Mouse (Mus musculus): ENCODE data around the gene 5730455P16Rik. TPM values are rescaled to one million over a fixed set of nuclear protein-coding genes. Genes with fewer than 3 reads are reported as not detected.
"Not testable (repeated sequence)": the region's sequence is repeated elsewhere in the genome, so short reads cannot be mapped to it uniquely, and the experiment has no call there.

5730455P16Rik gene
- polyA plus RNA-seq, 1 experiment from 2014 or later: 26.9 TPM

DNA sequence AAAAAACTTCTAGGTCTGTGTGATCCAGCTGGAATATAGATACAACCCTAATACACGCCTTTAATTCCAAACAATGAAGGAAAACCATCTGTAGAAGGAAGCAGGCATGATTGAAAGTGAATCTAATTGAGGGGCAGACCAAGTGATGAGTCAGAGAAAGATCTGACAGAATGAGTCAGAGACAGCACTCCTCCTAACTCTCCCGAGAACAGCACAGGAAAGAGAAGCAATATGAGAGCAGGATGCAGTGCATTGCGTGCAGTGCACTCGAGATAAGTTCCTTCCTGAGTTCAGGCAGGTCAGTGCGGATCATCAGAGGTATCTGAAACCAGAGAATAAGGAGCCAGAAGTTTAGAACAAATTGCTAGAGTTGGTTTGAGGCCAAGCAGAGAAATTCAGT lies 39.3 kb upstream of the 5730455P16Rik start:
- ATAC-seq (replicated peaks; ENCODE audit: low FRiP score): no peak
- Histone ChIP-seq H3K27ac (ENCODE audit: low read depth, low read length) (no peak overlapping the region), H3K36me3 (ENCODE audit: control insufficient read depth, insufficient read depth, low read length) (no peaks in the 10 kb centered on the region; the same call in 1 of the 2 replicates), H3K27me3 (ENCODE audit: control insufficient read depth, insufficient read depth, low read length) (no peaks in the 10 kb centered on the region), H3K4me1 (replicated peaks; ENCODE audit: control insufficient read depth, insufficient read depth, low read length) (no peaks in the 10 kb centered on the region), H3K9me3 (ENCODE audit: control insufficient read depth, low read length) (peaks cover 4% of the 10 kb centered on the region; the same call in 1 of the 2 replicates), H3K9ac (ENCODE audit: low read length) (no peak overlapping the region), H3K4me2 (ENCODE audit: low read depth, low read length, severe bottlenecking) (no peak overlapping the region), H3K4me3 (ENCODE audit: low read depth, low read length) (no peak overlapping the region)
- 95% methylated on average over 5 of the region's 5 CpGs for WGBS
- DNase-seq (ENCODE audit: low spot score): no peak

DNA sequence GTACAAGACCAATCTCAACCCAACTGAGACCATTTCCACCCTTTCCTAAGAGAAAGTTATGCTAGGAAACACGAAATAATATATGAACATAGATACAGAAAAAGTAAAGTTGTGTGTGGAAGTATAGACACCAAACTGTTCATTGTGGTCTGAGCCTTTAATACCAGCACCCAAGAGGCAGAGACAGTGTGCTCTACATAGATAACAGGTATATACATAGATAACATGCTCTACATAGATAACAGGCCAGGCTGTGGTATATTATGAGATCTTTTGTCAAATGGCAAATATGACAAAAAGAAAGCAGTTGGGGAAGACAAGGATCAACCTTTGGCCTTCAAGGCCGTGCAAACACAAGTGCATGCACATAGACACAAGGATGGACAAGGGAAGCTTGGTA lies 32.5 kb upstream of the 5730455P16Rik start:
- no peak overlapping the region for H3K9ac ChIP-seq (ENCODE audit: low read length)
- no peak for DNase-seq (ENCODE audit: low spot score)
- no peak for ATAC-seq (replicated peaks; ENCODE audit: low FRiP score)
- H3K9me3 ChIP-seq (ENCODE audit: control insufficient read depth, low read length): no peaks in the 10 kb centered on the region
- H3K4me3 ChIP-seq (ENCODE audit: low read depth, low read length): no peak overlapping the region
- peaks cover 4% of the 10 kb centered on the region; the same call in 1 of the 2 replicates for H3K36me3 ChIP-seq (ENCODE audit: control insufficient read depth, insufficient read depth, low read length)
- H3K4me1 ChIP-seq (replicated peaks; ENCODE audit: control insufficient read depth, insufficient read depth, low read length): no peaks in the 10 kb centered on the region
- no peak overlapping the region for H3K4me2 ChIP-seq (ENCODE audit: low read depth, low read length, severe bottlenecking)
- no peaks in the 10 kb centered on the region for H3K27me3 ChIP-seq (ENCODE audit: control insufficient read depth, insufficient read depth, low read length)
- 89% methylated on average over 2 of the region's 2 CpGs for WGBS
- H3K27ac ChIP-seq (ENCODE audit: low read depth, low read length): no peak overlapping the region

DNA sequence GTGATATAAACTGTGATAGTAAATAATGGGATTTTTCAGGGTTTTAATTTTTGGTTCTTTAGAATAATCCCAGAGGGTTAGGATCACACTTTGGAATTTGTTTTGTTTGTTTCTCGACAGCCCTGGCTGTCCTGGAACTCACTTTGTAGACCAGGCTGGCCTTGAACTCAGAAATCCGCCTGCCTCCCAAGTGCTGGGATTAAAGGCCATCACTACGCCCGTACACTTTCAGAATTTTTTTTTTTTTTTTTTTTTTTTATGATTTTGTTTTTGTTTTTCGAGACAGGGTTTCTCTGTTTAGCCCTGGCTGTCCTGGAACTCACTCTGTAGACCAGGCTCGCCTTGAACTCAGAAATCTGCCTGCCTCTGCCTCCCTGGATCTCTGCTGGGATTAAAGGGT lies 30.0 kb upstream of the 5730455P16Rik start:
- not testable (repeated sequence) for H3K27ac ChIP-seq (ENCODE audit: low read depth, low read length)

DNA sequence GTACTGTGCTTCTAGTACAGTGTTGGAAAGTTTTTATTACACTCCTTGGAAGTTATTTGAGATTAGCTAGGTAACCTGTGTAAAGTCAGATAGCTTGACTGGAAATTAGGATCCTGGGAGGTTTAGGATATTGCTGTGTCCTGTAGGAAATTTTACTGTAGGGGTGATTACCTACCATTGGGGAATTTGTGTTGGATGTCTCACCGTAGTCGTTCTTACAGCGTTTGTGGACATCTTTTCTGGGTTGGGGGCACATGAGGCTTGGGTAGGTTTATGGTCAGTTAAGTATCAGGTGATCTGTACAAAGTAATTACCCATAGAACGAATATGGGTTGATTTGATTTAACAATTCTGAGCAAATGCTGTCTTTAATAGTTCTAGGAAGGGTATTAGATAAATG lies 18.8 kb upstream of the 5730455P16Rik start:
- H3K9ac ChIP-seq (ENCODE audit: low read length): no peak overlapping the region
- DNase-seq (ENCODE audit: low spot score) (no peak), ATAC-seq (replicated peaks; ENCODE audit: low FRiP score) (no peak)
- H3K27me3 ChIP-seq (ENCODE audit: control insufficient read depth, insufficient read depth, low read length): no peaks in the 10 kb centered on the region
- peaks cover 13% of the 10 kb centered on the region; the same call in 1 of the 2 replicates for H3K36me3 ChIP-seq (ENCODE audit: control insufficient read depth, insufficient read depth, low read length)
- H3K4me3 ChIP-seq (ENCODE audit: low read depth, low read length): no peak overlapping the region
- no peaks in the 10 kb centered on the region for H3K9me3 ChIP-seq (ENCODE audit: control insufficient read depth, low read length)
- H3K4me2 ChIP-seq (ENCODE audit: low read depth, low read length, severe bottlenecking): no peak overlapping the region
- H3K4me1 ChIP-seq (replicated peaks; ENCODE audit: control insufficient read depth, insufficient read depth, low read length): no peaks in the 10 kb centered on the region
- 90% methylated on average over 4 of the region's 4 CpGs for WGBS
- H3K27ac ChIP-seq (ENCODE audit: low read depth, low read length): no peak overlapping the region

More for the DNA sequence above, 30.0 kb upstream of the 5730455P16Rik start:
- not testable (repeated sequence) for H3K36me3 ChIP-seq (ENCODE audit: control insufficient read depth, insufficient read depth, low read length); H3K9ac ChIP-seq (ENCODE audit: low read length); H3K27me3 ChIP-seq (ENCODE audit: control insufficient read depth, insufficient read depth, low read length); H3K9me3 ChIP-seq (ENCODE audit: control insufficient read depth, low read length); ATAC-seq (replicated peaks; ENCODE audit: low FRiP score); DNase-seq (ENCODE audit: low spot score); H3K4me3 ChIP-seq (ENCODE audit: low read depth, low read length); H3K4me1 ChIP-seq (replicated peaks; ENCODE audit: control insufficient read depth, insufficient read depth, low read length); H3K4me2 ChIP-seq (ENCODE audit: low read depth, low read length, severe bottlenecking)
- WGBS: 97% methylated on average over 6 of the region's 6 CpGs

DNA sequence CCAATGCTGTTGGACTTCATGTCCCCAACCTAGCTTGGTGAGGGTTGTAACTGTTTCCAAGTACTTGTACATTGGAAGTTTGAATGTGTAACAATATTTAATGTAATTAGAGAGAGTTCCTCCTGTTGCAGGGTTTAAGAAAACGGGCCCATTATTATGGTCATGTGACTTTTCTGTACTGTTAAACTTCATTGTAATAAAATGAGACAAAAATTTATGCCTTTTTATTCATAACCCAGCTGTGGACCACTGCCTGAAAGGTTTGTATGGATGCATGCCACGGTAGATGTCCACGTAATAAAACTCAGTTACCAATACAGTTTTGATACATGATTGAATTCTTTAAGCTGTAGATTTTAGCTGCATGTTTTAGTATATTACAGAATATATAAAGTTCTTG lies 18.1 kb upstream of the 5730455P16Rik start:
- no peak for DNase-seq (ENCODE audit: low spot score)
- Histone ChIP-seq H3K9ac (ENCODE audit: low read length) (no peak overlapping the region), H3K4me1 (replicated peaks; ENCODE audit: control insufficient read depth, insufficient read depth, low read length) (no peaks in the 10 kb centered on the region), H3K36me3 (ENCODE audit: control insufficient read depth, insufficient read depth, low read length) (peaks cover 13% of the 10 kb centered on the region; the same call in 1 of the 2 replicates), H3K4me2 (ENCODE audit: low read depth, low read length, severe bottlenecking) (no peak overlapping the region), H3K27me3 (ENCODE audit: control insufficient read depth, insufficient read depth, low read length) (no peaks in the 10 kb centered on the region), H3K4me3 (ENCODE audit: low read depth, low read length) (no peak overlapping the region), H3K9me3 (ENCODE audit: control insufficient read depth, low read length) (no peaks in the 10 kb centered on the region), H3K27ac (ENCODE audit: low read depth, low read length) (no peak overlapping the region)
- no peak for ATAC-seq (replicated peaks; ENCODE audit: low FRiP score)
- 96% methylated on average over 3 of the region's 3 CpGs for WGBS

DNA sequence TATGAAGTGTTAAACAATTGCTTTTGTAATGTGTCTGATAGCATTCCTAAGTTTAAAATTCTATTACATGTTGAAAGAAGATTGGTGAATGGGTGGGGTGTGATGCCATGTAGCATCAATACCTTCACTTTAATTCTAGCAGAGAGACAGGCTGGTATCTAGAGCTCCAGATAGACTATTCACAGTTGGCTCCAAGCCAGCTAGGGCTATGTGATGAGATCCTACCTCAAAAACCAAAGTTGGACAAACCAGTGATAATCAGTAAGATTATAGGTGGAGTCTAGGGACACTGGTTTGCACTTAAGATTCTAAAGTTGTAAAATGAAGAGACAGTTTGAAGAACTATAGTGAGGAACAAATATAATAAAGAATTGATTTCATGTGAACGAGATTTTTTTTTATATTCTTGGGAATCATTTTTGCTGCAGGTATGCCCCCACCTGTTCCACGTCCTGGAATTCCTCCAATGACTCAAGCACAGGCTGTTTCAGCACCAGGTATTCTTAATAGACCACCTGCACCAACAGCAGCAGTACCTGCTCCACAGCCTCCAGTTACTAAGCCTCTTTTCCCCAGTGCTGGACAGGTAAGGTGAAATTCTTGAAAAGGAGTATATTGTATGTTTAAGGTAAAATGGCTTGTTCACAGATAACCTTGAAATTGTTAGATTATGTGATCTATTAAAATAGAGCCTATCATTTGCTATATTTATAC lies 13.7 kb upstream of the 5730455P16Rik start:
- ATAC-seq (replicated peaks; ENCODE audit: low FRiP score) (no peak), DNase-seq (ENCODE audit: low spot score) (no peak)
- 93% methylated on average over 2 of the region's 2 CpGs for WGBS
- Histone ChIP-seq H3K4me1 (replicated peaks; ENCODE audit: control insufficient read depth, insufficient read depth, low read length) (no peaks in the 10 kb centered on the region), H3K4me2 (ENCODE audit: low read depth, low read length, severe bottlenecking) (no peak overlapping the region), H3K9me3 (ENCODE audit: control insufficient read depth, low read length) (no peaks in the 10 kb centered on the region), H3K9ac (ENCODE audit: low read length) (no peak overlapping the region), H3K36me3 (ENCODE audit: control insufficient read depth, insufficient read depth, low read length) (peaks cover 14% of the 10 kb centered on the region), H3K27me3 (ENCODE audit: control insufficient read depth, insufficient read depth, low read length) (no peaks in the 10 kb centered on the region), H3K27ac (ENCODE audit: low read depth, low read length) (no peak overlapping the region), H3K4me3 (ENCODE audit: low read depth, low read length) (no peak overlapping the region)

DNA sequence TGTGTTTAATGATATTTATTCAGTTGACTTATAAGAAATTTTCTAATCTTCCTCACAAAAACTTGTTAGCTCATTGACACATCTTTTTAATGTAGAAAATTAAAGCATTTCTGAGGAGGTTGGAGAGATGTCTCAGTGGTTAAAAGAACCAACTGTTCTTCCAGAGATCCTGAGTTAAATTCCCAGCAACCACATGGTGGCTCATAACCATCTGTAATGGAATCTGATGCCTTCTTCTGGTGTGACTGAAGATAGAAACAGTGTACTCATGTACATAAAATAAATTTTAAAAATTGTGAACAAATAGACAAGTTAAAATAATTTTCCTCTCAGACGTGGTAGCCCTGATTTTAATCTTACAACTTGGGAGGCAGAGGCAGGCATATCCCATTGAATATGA lies 12.1 kb upstream of the 5730455P16Rik start:
- Histone ChIP-seq H3K27ac (ENCODE audit: low read depth, low read length) (no peak overlapping the region), H3K9me3 (ENCODE audit: control insufficient read depth, low read length) (no peaks in the 10 kb centered on the region), H3K4me3 (ENCODE audit: low read depth, low read length) (no peak overlapping the region), H3K4me1 (replicated peaks; ENCODE audit: control insufficient read depth, insufficient read depth, low read length) (peaks cover 3% of the 10 kb centered on the region; the same call in 1 of the 2 replicates), H3K9ac (ENCODE audit: low read length) (no peak overlapping the region), H3K27me3 (ENCODE audit: control insufficient read depth, insufficient read depth, low read length) (no peaks in the 10 kb centered on the region), H3K4me2 (ENCODE audit: low read depth, low read length, severe bottlenecking) (no peak overlapping the region), H3K36me3 (ENCODE audit: control insufficient read depth, insufficient read depth, low read length) (peaks cover 11% of the 10 kb centered on the region)
- DNase-seq (ENCODE audit: low spot score) (no peak), ATAC-seq (replicated peaks; ENCODE audit: low FRiP score) (no peak)
- 79% methylated on average over 1 of the region's 1 CpGs for WGBS

DNA sequence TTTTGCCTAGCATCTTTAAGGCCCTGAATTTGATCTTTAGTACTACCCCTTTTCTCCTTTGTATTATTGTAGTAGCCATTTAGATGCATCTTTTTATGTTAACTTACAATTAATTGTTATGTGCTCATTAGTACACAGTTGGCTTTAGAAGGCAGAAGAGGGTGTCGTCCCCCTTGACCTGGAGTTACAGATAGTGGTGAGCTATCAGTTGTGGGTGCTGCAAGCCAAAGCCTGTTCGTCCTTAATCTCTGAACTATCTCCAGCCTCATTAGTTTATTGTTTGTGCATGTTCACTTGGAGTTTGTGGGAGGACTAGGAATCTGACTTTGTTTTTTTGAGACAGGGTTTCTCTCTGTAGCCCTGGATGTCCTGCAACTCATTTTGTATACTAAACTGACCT lies 9.0 kb upstream of the 5730455P16Rik start:
- H3K4me1 ChIP-seq (replicated peaks; ENCODE audit: control insufficient read depth, insufficient read depth, low read length): peaks cover 10% of the 10 kb centered on the region; the same call in 1 of the 2 replicates
- H3K4me3 ChIP-seq (ENCODE audit: low read depth, low read length): no peak overlapping the region
- no peak overlapping the region for H3K4me2 ChIP-seq (ENCODE audit: low read depth, low read length, severe bottlenecking)
- 87% methylated on average over 2 of the region's 2 CpGs for WGBS
- no peak overlapping the region for H3K9ac ChIP-seq (ENCODE audit: low read length)
- ATAC-seq (replicated peaks; ENCODE audit: low FRiP score): no peak
- H3K27me3 ChIP-seq (ENCODE audit: control insufficient read depth, insufficient read depth, low read length): no peaks in the 10 kb centered on the region
- peaks cover 8% of the 10 kb centered on the region for H3K36me3 ChIP-seq (ENCODE audit: control insufficient read depth, insufficient read depth, low read length)
- DNase-seq (ENCODE audit: low spot score): no peak
- H3K9me3 ChIP-seq (ENCODE audit: control insufficient read depth, low read length): no peaks in the 10 kb centered on the region
- H3K27ac ChIP-seq (ENCODE audit: low read depth, low read length): no peak overlapping the region

DNA sequence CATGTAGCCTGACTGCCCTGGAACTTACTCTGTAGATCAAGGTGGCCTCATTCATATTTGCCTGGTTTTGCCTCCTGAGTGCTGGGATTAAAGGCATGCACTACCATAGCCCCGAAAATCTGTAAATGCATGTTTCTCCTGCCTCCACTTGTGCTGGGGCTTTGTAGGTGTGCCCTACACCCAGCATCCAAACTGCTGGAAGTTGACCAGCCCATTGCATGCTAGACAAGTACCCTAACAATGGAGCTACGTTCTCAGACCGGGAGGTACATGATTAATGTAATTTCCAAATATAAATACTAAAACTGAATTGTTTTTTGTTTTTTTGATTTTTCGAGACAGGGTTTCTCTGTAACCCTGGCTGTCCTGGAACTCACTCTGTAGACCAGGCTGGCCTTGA lies 7.2 kb upstream of the 5730455P16Rik start:
- ATAC-seq (replicated peaks; ENCODE audit: low FRiP score) (no peak), DNase-seq (ENCODE audit: low spot score) (no peak)
- Histone ChIP-seq H3K4me2 (ENCODE audit: low read depth, low read length, severe bottlenecking) (peak overlapping the region; percentile 94), H3K4me3 (ENCODE audit: low read depth, low read length) (peak overlapping the region; percentile 97), H3K4me1 (replicated peaks; ENCODE audit: control insufficient read depth, insufficient read depth, low read length) (peaks cover 10% of the 10 kb centered on the region; the same call in 1 of the 2 replicates), H3K27ac (ENCODE audit: low read depth, low read length) (no peak overlapping the region), H3K27me3 (ENCODE audit: control insufficient read depth, insufficient read depth, low read length) (no peaks in the 10 kb centered on the region), H3K36me3 (ENCODE audit: control insufficient read depth, insufficient read depth, low read length) (peaks cover 4% of the 10 kb centered on the region), H3K9me3 (ENCODE audit: control insufficient read depth, low read length) (no peaks in the 10 kb centered on the region), H3K9ac (ENCODE audit: low read length) (peak overlapping the region; percentile 68)
- WGBS: 70% methylated on average over 4 of the region's 4 CpGs

All from forebrain, embryonic 11.5 days (tissue).